Mouse (Mus musculus): Measurements from ENCODE around the gene B630019K06Rik.
"Not testable (repeated sequence)": the region's sequence is repeated elsewhere in the genome, so short reads cannot be mapped to it uniquely, and the experiment has no call there.

The B630019K06Rik gene

GRCm38 (mm10) chrX:8892343-8893155 lies at the start of gene B630019K06Rik:
B630019K06Rik (plus strand) TSS chrX:8892382.
- DNase-seq (ENCODE audit: low read depth, low spot score) = peak; percentile 18

GRCm38 (mm10) chrX:8843694-8844093 lies 48.5 kb upstream of the B630019K06Rik start, which contains the start of gene Gm6592:
Gm6592 (plus strand) TSS chrX:8843994.
- no peak for DNase-seq (ENCODE audit: low read depth, low spot score)

GRCm38 (mm10) chrX:8852486-8852885 lies 39.7 kb upstream of the B630019K06Rik start:
- no peak for DNase-seq (ENCODE audit: low read depth, low spot score)

GRCm38 (mm10) chrX:8864331-8864730 lies 27.9 kb upstream of the B630019K06Rik start:
- peak; percentile 3 for DNase-seq (ENCODE audit: low read depth, low spot score)

- not testable (repeated sequence) for DNase-seq (ENCODE audit: low read depth, low spot score)
Observed at GRCm38 (mm10) chrX:8873953-8874352, 18.2 kb upstream of the B630019K06Rik start, which contains the start of gene Gm5751. Gm5751 (plus strand) TSS chrX:8874253.

- no peak for DNase-seq (ENCODE audit: low read depth, low spot score)
Observed at GRCm38 (mm10) chrX:8884336-8884735, 7.8 kb upstream of the B630019K06Rik start.

GRCm38 (mm10) chrX:8891975-8892342 lies 223 bp upstream of the B630019K06Rik start:
- DNase-seq (ENCODE audit: low read depth, low spot score) = no peak

- DNase-seq (ENCODE audit: low read depth, low spot score) = no peak
Observed at GRCm38 (mm10) chrX:8893182-8893651, 1.0 kb downstream of the B630019K06Rik start.

- DNase-seq (ENCODE audit: low read depth, low spot score) = no peak
Observed at GRCm38 (mm10) chrX:8900823-8901222, 8.6 kb downstream of the B630019K06Rik start.

GRCm38 (mm10) chrX:8901906-8902472 lies 9.8 kb downstream of the B630019K06Rik start:
- DNase-seq (ENCODE audit: low read depth, low spot score) = no peak

GRCm38 (mm10) chrX:8921080-8921479 lies 28.9 kb downstream of the B630019K06Rik start:
- no peak for DNase-seq (ENCODE audit: low read depth, low spot score)

GRCm38 (mm10) chrX:8921813-8922607 lies 29.8 kb downstream of the B630019K06Rik start:
- no peak for DNase-seq (ENCODE audit: low read depth, low spot score)

GRCm38 (mm10) chrX:8927308-8927707 lies 35.1 kb downstream of the B630019K06Rik start:
- DNase-seq (ENCODE audit: low read depth, low spot score) = no peak

GRCm38 (mm10) chrX:8944041-8944440 lies 51.9 kb downstream of the B630019K06Rik start:
- DNase-seq (ENCODE audit: low read depth, low spot score) = no peak

Data from skeletal muscle tissue, adult 2 months (tissue).